Mouse (Mus musculus) CD8-positive naive resting alpha-beta T cell, adult 2 months (primary cell): Measurements from ENCODE around the gene Mmp12.
"Not testable (repeated sequence)": the region's sequence is repeated elsewhere in the genome, so short reads cannot be mapped to it uniquely, and the experiment has no call there.

Experiments
- DNase-seq, 2 experiments: peaks; one replicate each; pipeline ENCODE4 v3.0.0; 2022; ENCODE audit warnings: low read depth in 2 of 2, low spot score in 2 of 2

The Mmp12 gene

DNA sequence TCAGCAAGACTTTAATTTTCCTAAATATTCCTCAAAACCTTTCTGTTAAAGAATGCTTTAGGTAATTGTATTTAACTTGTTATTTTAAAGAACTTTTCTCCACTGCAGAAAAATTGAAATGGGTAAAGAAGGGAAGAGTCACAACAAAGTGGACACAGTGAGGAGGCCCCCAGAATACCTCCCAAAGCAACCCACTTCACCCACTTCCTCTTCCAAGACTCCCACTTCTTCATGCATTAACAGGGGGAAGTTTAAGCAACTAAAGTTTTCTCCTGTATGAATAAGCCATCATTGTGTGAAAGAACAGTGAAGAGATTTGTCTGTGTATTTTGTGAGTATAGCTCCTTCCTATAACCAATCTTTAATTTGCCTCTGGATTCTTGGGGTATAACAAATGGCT lies at the start of gene Mmp12:
Mmp12 (plus strand) TSS at position 275 of the 400 bp plus-strand sequence.
- no peak for DNase-seq

- no peak for DNase-seq
Measured at GRCm38 (mm10) chr9:7331847-7332246, 12.3 kb upstream of the Mmp12 start.

- DNase-seq, result no peak
Measured at GRCm38 (mm10) chr9:7335766-7336680, 8.2 kb upstream of the Mmp12 start.

GRCm38 (mm10) chr9:7336740-7337483 lies 7.3 kb upstream of the Mmp12 start:
- DNase-seq, result no peak

DNA sequence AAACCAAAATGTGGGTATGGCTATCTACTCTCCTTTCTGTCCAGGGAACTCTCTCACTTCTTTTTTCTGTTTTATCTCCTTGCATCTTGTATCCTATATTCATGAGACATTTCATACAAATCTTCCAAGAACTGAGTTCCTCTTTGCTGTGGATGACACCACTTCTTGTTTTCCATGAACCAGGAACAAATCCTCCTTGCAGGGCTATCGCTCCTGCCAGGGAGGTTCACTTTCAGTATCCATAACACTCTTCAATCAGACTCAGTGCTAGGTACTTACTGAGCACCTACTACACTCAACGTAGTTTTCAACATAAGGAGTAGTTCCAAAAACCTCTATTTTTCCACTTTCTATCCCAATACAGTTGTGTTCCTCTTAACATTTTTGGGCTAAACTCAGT lies 1.3 kb downstream of the Mmp12 start:
- no peak for DNase-seq

DNA sequence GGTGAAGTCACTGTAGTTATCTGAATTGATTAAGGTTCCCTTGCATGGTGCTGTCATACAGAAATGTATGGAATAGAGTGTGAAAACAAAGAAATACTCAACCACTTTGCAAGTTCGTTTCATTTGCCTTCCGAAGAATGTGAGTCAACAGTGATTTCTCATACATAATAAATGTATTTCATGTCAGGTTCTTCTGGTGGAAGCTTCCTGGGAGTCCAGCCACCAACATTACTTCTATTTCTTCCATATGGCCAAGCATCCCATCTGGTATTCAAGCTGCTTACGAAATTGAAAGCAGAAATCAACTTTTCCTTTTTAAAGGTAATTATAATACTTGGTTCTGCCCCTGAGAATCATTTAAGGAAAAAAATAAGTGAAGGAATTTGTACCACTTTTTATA lies 10.4 kb downstream of the Mmp12 start:
- DNase-seq, result no peak

DNA sequence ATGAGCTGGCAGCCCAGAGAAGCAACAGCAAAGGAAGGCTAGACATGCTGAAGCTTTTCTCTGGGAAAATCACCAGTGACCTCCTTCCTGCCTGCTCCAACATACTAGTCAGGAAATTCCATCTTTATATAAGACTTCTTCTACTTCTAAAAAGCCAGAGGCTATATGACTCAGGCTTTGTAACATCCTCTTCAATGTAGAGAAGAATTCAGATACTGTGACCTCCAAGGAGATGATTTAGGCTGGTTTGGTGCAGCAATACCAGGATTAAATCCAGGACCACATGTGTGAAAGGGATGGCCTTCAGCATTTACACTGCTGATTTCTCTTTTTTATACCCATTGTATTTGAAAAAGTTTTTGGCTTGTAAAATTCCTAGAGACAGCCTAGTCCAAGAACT lies 43.8 kb downstream of the Mmp12 start, which contains the start of gene Mmp1b:
Mmp1b (minus strand) TSS at position 101 of the 400 bp plus-strand sequence.
- DNase-seq, result no peak

DNA sequence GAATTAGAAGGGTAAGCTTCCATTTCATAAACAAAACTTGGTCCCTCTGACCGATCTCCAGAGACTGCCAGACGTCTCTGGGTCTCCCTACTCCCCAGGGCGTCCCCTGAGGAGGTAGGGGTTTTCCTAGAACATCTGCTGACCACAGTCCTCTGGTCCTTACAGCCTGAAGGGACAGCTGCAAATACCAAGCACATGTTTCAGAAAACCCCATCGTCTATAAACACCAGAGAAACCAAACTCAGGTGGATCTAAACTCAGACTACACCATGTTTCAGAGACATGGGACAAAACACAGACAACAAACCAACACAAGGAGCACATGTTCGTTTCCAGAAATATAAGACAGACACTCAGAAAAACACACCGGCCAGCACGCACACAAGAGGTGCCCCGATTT lies 52.4 kb downstream of the Mmp12 start:
- not testable (repeated sequence) for DNase-seq
